Mouse (Mus musculus): Measurements from ENCODE around the gene Rela. TPM values are rescaled to one million over a fixed set of nuclear protein-coding genes. Genes with fewer than 3 reads are reported as not detected.

The Rela gene
- polyA plus RNA-seq, 1 experiment, result 112 TPM

GRCm38 (mm10) chr19:5605126-5605525, 32.2 kb upstream of the Rela start:
- no peaks in the 10 kb centered on the region for H3K27me3 ChIP-seq (ENCODE audit: control insufficient read depth, insufficient read depth, low read length)
- peaks cover 26% of the 10 kb centered on the region for H3K4me1 ChIP-seq (replicated peaks; ENCODE audit: control insufficient read depth, insufficient read depth, low read length)
- peaks cover 51% of the 10 kb centered on the region for H3K36me3 ChIP-seq (ENCODE audit: control insufficient read depth, insufficient read depth, low read length)
- WGBS, result 99% methylated on average over 7 of the region's 7 CpGs
- TF ChIP-seq POLR2A (IDR thresholded peaks at IDR 0.05; ENCODE audit: control insufficient read depth, extremely low read depth, insufficient read depth, low read length, poor library complexity) (no peak), CTCF (IDR thresholded peaks at IDR 0.05; ENCODE audit: borderline replicate concordance, control insufficient read depth, extremely low read depth, insufficient read depth, low read length, poor library complexity) (no peak)
- DNase-seq, result no peak
- H3K4me3 ChIP-seq (ENCODE audit: control insufficient read depth, insufficient read depth, low read length), result no peak overlapping the region
- no peak overlapping the region for H3K27ac ChIP-seq (ENCODE audit: control insufficient read depth, insufficient read depth, low read length)

DNA sequence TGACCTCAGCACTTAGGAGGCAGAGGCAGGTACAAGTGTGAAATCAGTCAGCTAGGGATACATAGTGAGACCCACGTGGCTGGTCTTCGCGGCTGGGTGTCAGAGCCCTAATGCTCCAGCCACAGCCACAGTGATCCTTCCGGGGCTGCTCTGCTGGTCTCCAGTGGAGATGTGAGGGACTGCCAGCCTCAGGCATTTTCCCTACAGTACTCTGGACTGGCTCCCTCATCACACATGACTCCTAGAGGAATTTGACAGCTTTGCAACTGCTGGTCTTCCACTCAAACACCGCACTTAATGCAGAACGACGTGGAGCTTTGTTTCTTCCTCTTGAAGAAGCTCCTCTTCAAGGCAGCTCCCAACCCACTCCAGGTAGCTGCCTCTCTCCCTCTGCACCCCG, 31.1 kb upstream of the Rela start:
- peaks cover 31% of the 10 kb centered on the region for H3K4me1 ChIP-seq (replicated peaks; ENCODE audit: control insufficient read depth, insufficient read depth, low read length)
- H3K36me3 ChIP-seq (ENCODE audit: control insufficient read depth, insufficient read depth, low read length), result peaks cover 51% of the 10 kb centered on the region
- WGBS, result 94% methylated on average over 8 of the region's 8 CpGs
- H3K27ac ChIP-seq (ENCODE audit: control insufficient read depth, insufficient read depth, low read length), result no peak overlapping the region
- H3K4me3 ChIP-seq (ENCODE audit: control insufficient read depth, insufficient read depth, low read length), result no peak overlapping the region
- TF ChIP-seq POLR2A (IDR thresholded peaks at IDR 0.05; ENCODE audit: control insufficient read depth, extremely low read depth, insufficient read depth, low read length, poor library complexity) (no peak), CTCF (IDR thresholded peaks at IDR 0.05; ENCODE audit: borderline replicate concordance, control insufficient read depth, extremely low read depth, insufficient read depth, low read length, poor library complexity) (no peak)
- no peaks in the 10 kb centered on the region for H3K27me3 ChIP-seq (ENCODE audit: control insufficient read depth, insufficient read depth, low read length)
- DNase-seq, result no peak

GRCm38 (mm10) chr19:5607705-5608410, 29.4 kb upstream of the Rela start:
- WGBS, result 97% methylated on average over 26 of the region's 26 CpGs
- no peak for DNase-seq
- no peaks in the 10 kb centered on the region for H3K27me3 ChIP-seq (ENCODE audit: control insufficient read depth, insufficient read depth, low read length)
- no peak for TF ChIP-seq POLR2A (IDR thresholded peaks at IDR 0.05; ENCODE audit: control insufficient read depth, extremely low read depth, insufficient read depth, low read length, poor library complexity)
- H3K4me1 ChIP-seq (replicated peaks; ENCODE audit: control insufficient read depth, insufficient read depth, low read length), result peaks cover 23% of the 10 kb centered on the region
- H3K4me3 ChIP-seq (ENCODE audit: control insufficient read depth, insufficient read depth, low read length), result no peak overlapping the region
- H3K27ac ChIP-seq (ENCODE audit: control insufficient read depth, insufficient read depth, low read length), result no peak overlapping the region
- H3K36me3 ChIP-seq (ENCODE audit: control insufficient read depth, insufficient read depth, low read length), result peaks cover 51% of the 10 kb centered on the region

DNA sequence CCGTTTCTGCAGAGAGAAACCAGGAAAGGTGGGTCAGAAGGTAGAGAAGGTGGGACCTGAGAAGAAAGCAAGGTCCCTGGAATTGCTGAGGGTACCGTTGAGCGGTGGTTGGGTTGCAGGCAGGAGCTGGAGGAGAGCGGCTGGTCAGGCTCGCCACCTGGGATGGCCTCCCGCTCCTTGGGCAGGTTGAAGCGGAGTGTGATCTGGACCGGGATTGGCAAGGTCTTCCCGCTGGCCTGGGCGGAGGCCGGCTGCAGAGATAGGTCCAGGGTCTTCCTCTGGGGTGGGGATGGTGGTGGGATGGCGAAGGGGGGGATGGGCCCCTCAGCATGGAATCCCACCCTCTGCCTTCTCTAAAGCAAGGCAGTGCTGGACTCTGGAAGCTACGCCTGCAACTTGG, 28.6 kb upstream of the Rela start:
- DNase-seq, result no peak
- Histone ChIP-seq H3K4me1 (replicated peaks; ENCODE audit: control insufficient read depth, insufficient read depth, low read length) (peaks cover 17% of the 10 kb centered on the region), H3K27ac (ENCODE audit: control insufficient read depth, insufficient read depth, low read length) (no peak overlapping the region), H3K27me3 (ENCODE audit: control insufficient read depth, insufficient read depth, low read length) (no peaks in the 10 kb centered on the region), H3K36me3 (ENCODE audit: control insufficient read depth, insufficient read depth, low read length) (peaks cover 43% of the 10 kb centered on the region), H3K4me3 (ENCODE audit: control insufficient read depth, insufficient read depth, low read length) (no peak overlapping the region)
- WGBS, result 96% methylated on average over 13 of the region's 13 CpGs
- TF ChIP-seq POLR2A (IDR thresholded peaks at IDR 0.05; ENCODE audit: control insufficient read depth, extremely low read depth, insufficient read depth, low read length, poor library complexity) (no peak), CTCF (IDR thresholded peaks at IDR 0.05; ENCODE audit: borderline replicate concordance, control insufficient read depth, extremely low read depth, insufficient read depth, low read length, poor library complexity) (no peak)

DNA sequence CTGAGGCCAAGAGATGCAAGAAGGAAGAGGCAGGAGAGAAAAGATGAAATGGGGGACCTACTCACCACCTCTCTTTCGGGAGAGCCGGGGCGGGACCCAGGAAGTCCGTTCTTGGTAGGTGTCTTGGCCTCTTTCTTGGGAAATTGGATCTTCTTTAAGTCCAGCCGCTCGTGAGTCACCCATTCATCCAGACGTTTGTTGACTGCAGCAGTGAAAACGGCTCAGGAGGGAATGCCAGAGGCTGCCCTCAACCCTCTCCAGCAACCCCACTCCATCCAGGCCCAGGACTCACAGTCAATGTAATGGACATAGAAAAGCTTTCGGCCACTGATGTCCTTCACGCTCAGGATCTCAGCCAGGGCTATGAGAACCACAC, 28.1 kb upstream of the Rela start:
- Histone ChIP-seq H3K36me3 (ENCODE audit: control insufficient read depth, insufficient read depth, low read length) (peaks cover 42% of the 10 kb centered on the region), H3K4me1 (replicated peaks; ENCODE audit: control insufficient read depth, insufficient read depth, low read length) (peaks cover 15% of the 10 kb centered on the region), H3K27me3 (ENCODE audit: control insufficient read depth, insufficient read depth, low read length) (no peaks in the 10 kb centered on the region), H3K27ac (ENCODE audit: control insufficient read depth, insufficient read depth, low read length) (no peak overlapping the region; the same call in 1 of the 2 replicates), H3K4me3 (ENCODE audit: control insufficient read depth, insufficient read depth, low read length) (peak overlapping the region; percentile 85)
- DNase-seq, result no peak
- no peak for TF ChIP-seq POLR2A (IDR thresholded peaks at IDR 0.05; ENCODE audit: control insufficient read depth, extremely low read depth, insufficient read depth, low read length, poor library complexity)
- TF ChIP-seq CTCF (IDR thresholded peaks at IDR 0.05; ENCODE audit: borderline replicate concordance, control insufficient read depth, extremely low read depth, insufficient read depth, low read length, poor library complexity), result no peak
- WGBS, result 61% methylated on average over 10 of the region's 10 CpGs

- Histone ChIP-seq H3K4me1 (replicated peaks; ENCODE audit: control insufficient read depth, insufficient read depth, low read length) (peaks cover 15% of the 10 kb centered on the region), H3K4me3 (ENCODE audit: control insufficient read depth, insufficient read depth, low read length) (peak within 1 kb of the TSS; percentile 85), H3K36me3 (ENCODE audit: control insufficient read depth, insufficient read depth, low read length) (peaks cover 38% of the 10 kb centered on the region), H3K27ac (ENCODE audit: control insufficient read depth, insufficient read depth, low read length) (peak within 1 kb of the TSS; percentile 79), H3K27me3 (ENCODE audit: control insufficient read depth, insufficient read depth, low read length) (no peaks in the 10 kb centered on the region)
- no peak for TF ChIP-seq CTCF (IDR thresholded peaks at IDR 0.05; ENCODE audit: borderline replicate concordance, control insufficient read depth, extremely low read depth, insufficient read depth, low read length, poor library complexity)
- TF ChIP-seq POLR2A (IDR thresholded peaks at IDR 0.05; ENCODE audit: control insufficient read depth, extremely low read depth, insufficient read depth, low read length, poor library complexity), result peak; percentile 81
- WGBS, result under 1% methylated on average over 55 of the region's 55 CpGs
- DNase-seq, result peak; percentile 91
These were observed 27.5 kb upstream of the Rela start, which contains the start of gene Kat5 for GRCm38 (mm10) chr19:5609547-5610404. TSS of gene Kat5 (minus strand) at chr19:5610237.
